Mouse (Mus musculus) ES-E14 (cell line): Measurements from ENCODE around the gene Cad.

Experiments
- CHD2 ChIP-seq: IDR thresholded peaks from 2 replicates; pipeline ENCODE4 v1.6.1; 2014; ENCODE audit warnings: mild to moderate bottlenecking, low read depth, low read length, inconsistent platforms
- MAFK ChIP-seq: IDR thresholded peaks from 2 replicates; pipeline ENCODE4 v1.6.1; 2014; ENCODE audit warnings: mild to moderate bottlenecking, low read depth, low read length, inconsistent platforms; ENCODE audit not compliant: insufficient read depth
- ZC3H11A ChIP-seq: IDR thresholded peaks from 2 replicates; pipeline ENCODE4 v1.6.1; 2012; ENCODE audit warnings: low read depth, mild to moderate bottlenecking, inconsistent platforms, low read length, borderline replicate concordance

GRCm38 (mm10) chr5:31034669-31035068, 19.9 kb upstream of the Cad start:
- TF ChIP-seq ZC3H11A: no peak
- TF ChIP-seq CHD2: no peak
- no peak for TF ChIP-seq MAFK
